Mouse (Mus musculus) lung, embryonic 14.5 days (tissue): ENCODE measurements at regions not wholly inside any gene's neighbourhood (a gene's known extent, or its start where the extent isn't known, plus 50 kb on each side); places are given as distances from the start of the nearest gene placed in this dataset.
A peak's percentile ranks its signal among the peaks of the same experiment; 100 is the strongest.

Experiments used
- ATAC-seq: fragments of 200-750 bp; cut with Nextera tagmentation; 2 replicates; pipeline ENCODE4 v1.8.0; 2017; ENCODE audit warnings: mild to moderate bottlenecking, moderate TSS enrichment, moderate library complexity; ENCODE audit not compliant: insufficient read depth
- DNase-seq: peaks from one replicate; pipeline ENCODE4 v3.0.0-alpha.2; 2015
- H3K27ac ChIP-seq: fragments of 300-500 bp; sonication (generic); 2 replicates; pipeline ENCODE4 v1.5.1; 2014; ENCODE audit warnings: low read depth, mild to moderate bottlenecking, moderate library complexity
- H3K27me3 ChIP-seq: fragments of 300-500 bp; sonication (generic); 2 replicates; pipeline ENCODE4 v1.6.1; 2014; ENCODE audit warnings: low read length, control low read depth; ENCODE audit not compliant: insufficient read depth
- H3K36me3 ChIP-seq: fragments of 300-500 bp; sonication (generic); 2 replicates; pipeline ENCODE4 v1.6.1; 2014; ENCODE audit warnings: control low read depth; ENCODE audit not compliant: insufficient read depth
- H3K4me1 ChIP-seq: fragments of 300-500 bp; sonication (generic); 2 replicates; pipeline ENCODE4 v1.6.1; 2014; ENCODE audit warnings: antibody characterized with exemption, control low read depth; ENCODE audit not compliant: insufficient read depth
- H3K4me2 ChIP-seq: fragments of 300-500 bp; sonication (generic); 2 replicates; pipeline ENCODE4 v1.6.1; 2014; ENCODE audit warnings: mild to moderate bottlenecking
- H3K4me3 ChIP-seq: fragments of 300-500 bp; sonication (generic); 2 replicates; pipeline ENCODE4 v1.5.1; 2014; ENCODE audit warnings: low read depth, low read length
- H3K9ac ChIP-seq: fragments of 300-500 bp; sonication (generic); 2 replicates; pipeline ENCODE4 v1.6.1; 2014
- H3K9me3 ChIP-seq: fragments of 300-500 bp; sonication (generic); 2 replicates; pipeline ENCODE4 v1.6.1; 2016; ENCODE audit warnings: low read depth, low read length, control low read depth
- CTCF ChIP-seq: IDR thresholded peaks from 2 replicates; pipeline ENCODE4 v1.5.1; 2016; ENCODE audit warnings: antibody characterized with exemption, low read depth
- WGBS: fragments of 180-500 bp; shearing (Covaris S2); extraction: QIAGEN DNeasy Blood & Tissue Kit; methylation state at CpG from one replicate; pipeline ENCODE4 v1.1.7; 2014; 5-methylcytosine and 5-hydroxymethylcytosine counted together

DNA sequence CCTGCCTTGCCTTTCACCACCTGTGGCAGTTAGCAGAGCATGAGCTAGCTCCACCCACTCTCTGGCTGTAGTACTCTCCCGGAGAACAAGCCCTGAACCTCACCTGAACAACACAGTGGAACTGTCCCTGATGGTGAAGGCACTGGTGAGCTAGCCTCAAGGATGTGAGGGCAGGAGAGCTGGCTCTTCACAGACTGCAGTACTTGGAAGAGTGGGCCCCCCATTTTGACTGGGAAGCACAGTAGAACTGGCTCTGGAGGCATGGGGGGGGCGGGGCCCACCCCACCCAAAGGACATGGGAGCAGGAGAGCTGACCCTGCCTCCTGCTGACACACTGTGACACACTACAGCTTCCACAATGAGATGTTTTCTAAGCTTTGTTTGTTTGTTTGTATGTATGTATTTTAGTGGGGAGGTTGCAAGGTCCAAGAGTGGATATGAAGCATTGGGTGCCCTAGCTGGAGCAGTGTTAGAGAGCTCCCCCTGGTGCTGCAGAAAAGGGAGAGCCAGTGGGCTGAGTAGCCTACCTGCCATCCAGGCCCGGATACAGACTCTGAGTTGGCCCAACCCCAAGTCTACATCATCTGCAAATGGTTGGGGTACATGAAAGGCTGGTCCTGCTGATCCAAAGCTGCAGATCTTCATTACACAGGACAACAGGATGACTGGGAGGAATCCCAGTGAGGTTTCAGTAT, 86.4 kb upstream of the Galnt15 start:
- Histone ChIP-seq H3K9me3 (no peaks in the 10 kb centered on the region), H3K4me1 (no peaks in the 10 kb centered on the region), H3K9ac (no peak overlapping the region), H3K4me2 (no peak overlapping the region), H3K27ac (no peak overlapping the region), H3K4me3 (no peak overlapping the region), H3K27me3 (no peaks in the 10 kb centered on the region), H3K36me3 (no peaks in the 10 kb centered on the region)
- peak; percentile 52 for TF ChIP-seq CTCF
- WGBS = 48% methylated on average over 3 of the region's 3 CpGs
- DNase-seq (no peak), ATAC-seq (peak; percentile 22; the same call in 1 of the 2 replicates)

DNA sequence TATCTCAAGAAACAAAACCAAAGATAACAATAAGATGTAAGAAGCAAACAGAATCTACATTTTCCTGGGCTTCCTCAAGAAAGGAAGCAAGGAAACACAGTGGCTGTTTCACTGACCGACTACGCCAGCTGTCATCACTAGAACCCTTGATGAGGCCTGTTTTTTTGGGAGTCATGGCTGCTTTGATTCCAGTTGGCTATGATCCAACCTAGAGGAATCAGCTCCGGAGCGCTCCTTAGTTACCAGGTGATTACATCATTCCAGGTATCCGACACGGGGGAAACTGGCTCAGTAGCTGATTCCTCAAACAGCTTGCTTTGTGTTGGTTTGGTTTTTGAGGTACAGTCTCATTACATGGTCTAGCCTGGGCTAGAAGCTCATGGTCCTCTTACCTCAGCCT, 84.1 kb upstream of the Galnt15 start:
- no peak overlapping the region for H3K4me2 ChIP-seq
- no peak overlapping the region for H3K27ac ChIP-seq
- WGBS = 58% methylated on average over 6 of the region's 6 CpGs
- TF ChIP-seq CTCF = no peak
- H3K4me1 ChIP-seq = no peaks in the 10 kb centered on the region
- H3K4me3 ChIP-seq = no peak overlapping the region
- H3K9ac ChIP-seq = no peak overlapping the region
- ATAC-seq (no peak), DNase-seq (no peak)
- H3K27me3 ChIP-seq = no peaks in the 10 kb centered on the region
- H3K36me3 ChIP-seq = no peaks in the 10 kb centered on the region
- no peaks in the 10 kb centered on the region for H3K9me3 ChIP-seq

DNA sequence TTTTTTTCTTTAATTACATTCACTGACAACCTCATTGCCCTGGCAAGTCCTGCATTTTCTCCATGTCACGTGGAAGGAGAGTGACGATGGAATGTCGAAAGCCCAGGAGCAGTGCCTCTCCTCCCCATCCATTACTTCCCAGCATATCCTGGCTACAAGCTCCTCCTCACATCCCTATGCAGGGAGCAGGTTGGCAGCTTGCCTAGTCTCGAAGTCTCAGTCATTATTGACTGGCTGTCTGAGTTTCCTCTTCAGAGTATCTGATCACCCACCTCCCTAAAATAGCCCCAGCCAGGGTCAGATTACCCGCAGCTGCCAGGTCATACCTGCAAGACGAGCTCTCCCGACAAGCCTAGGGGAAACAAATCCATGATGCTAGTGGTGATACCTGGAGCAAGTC, 83.7 kb upstream of the Galnt15 start:
- H3K27ac ChIP-seq = no peak overlapping the region
- 15% methylated on average over 7 of the region's 7 CpGs for WGBS
- peak; percentile 68; the same call in 1 of the 2 replicates for ATAC-seq
- no peak overlapping the region for H3K4me2 ChIP-seq
- no peaks in the 10 kb centered on the region for H3K27me3 ChIP-seq
- TF ChIP-seq CTCF = no peak
- H3K9me3 ChIP-seq = no peaks in the 10 kb centered on the region
- peak; percentile 80 for DNase-seq
- no peak overlapping the region for H3K9ac ChIP-seq
- H3K36me3 ChIP-seq = no peaks in the 10 kb centered on the region
- no peak overlapping the region for H3K4me3 ChIP-seq
- H3K4me1 ChIP-seq = no peaks in the 10 kb centered on the region

DNA sequence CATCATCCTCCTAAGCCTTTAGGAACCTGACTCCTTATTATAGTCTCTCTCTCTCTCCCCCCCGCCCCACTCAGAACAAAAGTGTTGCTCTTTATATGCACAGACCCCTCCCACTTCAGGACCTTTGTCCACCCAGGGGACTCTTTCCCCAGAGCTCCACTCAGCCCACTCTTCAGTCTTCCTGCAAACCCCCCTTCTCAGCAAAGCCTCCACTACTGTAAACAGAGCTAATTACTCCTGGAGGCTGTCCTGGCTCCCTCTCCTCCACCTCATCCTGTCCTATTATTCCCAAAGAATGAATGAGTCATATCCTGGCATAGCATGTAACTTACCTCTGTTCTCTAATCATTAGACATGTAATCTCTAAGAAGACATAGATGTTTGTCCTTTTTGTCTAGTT, 82.8 kb upstream of the Galnt15 start:
- Histone ChIP-seq H3K4me3 (no peak overlapping the region), H3K27ac (no peak overlapping the region), H3K36me3 (no peaks in the 10 kb centered on the region), H3K27me3 (no peaks in the 10 kb centered on the region), H3K4me1 (no peaks in the 10 kb centered on the region), H3K9me3 (no peaks in the 10 kb centered on the region), H3K9ac (no peak overlapping the region), H3K4me2 (no peak overlapping the region)
- DNase-seq (peak; percentile 52), ATAC-seq (peak; percentile 64; the same call in 1 of the 2 replicates)
- 69% methylated on average over 1 of the region's 1 CpGs for WGBS
- TF ChIP-seq CTCF = no peak

DNA sequence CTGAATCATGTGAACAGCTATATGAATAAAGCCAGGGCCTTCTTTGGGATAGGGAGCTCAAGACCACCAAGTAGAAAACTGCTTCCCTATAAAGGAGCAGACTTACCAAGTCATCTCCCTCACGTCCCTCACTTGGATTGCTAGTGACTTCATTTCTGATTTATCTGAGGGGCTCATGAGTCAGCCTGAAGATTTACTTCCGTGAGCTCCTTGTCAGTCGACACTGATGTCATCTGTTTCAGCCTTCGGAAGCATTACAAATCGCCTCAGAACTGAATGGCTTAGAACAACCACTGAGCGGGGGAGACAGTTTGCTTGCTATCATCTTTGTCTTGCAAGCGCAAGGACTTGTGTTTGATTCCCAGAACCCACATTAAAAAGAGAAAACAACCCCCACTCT, 81.5 kb upstream of the Galnt15 start:
- Histone ChIP-seq H3K4me1 (no peaks in the 10 kb centered on the region), H3K9ac (no peak overlapping the region), H3K27ac (peak overlapping the region; percentile 38; the same call in 1 of the 2 replicates), H3K27me3 (no peaks in the 10 kb centered on the region), H3K4me3 (no peak overlapping the region), H3K4me2 (no peak overlapping the region), H3K36me3 (no peaks in the 10 kb centered on the region), H3K9me3 (no peaks in the 10 kb centered on the region)
- no peak for DNase-seq
- WGBS = 34% methylated on average over 7 of the region's 7 CpGs
- no peak for ATAC-seq
- TF ChIP-seq CTCF = no peak

DNA sequence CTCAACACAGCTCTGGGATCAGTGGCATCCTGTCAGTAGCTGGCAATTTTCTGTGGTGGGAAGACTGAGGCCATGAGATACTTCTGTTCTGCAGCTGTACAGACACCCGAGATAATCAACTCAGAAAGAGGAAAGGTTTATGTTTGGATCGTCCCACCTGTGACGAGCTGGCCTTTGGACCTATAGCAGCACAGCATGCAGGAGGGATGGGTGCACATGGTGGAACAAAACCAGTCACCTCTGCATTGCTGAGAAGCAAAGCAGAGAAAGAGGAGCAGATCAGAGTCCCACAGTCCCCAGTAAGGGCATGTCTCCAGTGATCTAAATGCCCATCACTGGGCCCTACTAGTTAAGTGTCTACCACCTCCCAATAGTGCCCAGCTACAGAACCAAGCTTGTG, 76.9 kb upstream of the Galnt15 start:
- WGBS = 54% methylated on average over 3 of the region's 3 CpGs
- no peaks in the 10 kb centered on the region for H3K4me1 ChIP-seq

DNA sequence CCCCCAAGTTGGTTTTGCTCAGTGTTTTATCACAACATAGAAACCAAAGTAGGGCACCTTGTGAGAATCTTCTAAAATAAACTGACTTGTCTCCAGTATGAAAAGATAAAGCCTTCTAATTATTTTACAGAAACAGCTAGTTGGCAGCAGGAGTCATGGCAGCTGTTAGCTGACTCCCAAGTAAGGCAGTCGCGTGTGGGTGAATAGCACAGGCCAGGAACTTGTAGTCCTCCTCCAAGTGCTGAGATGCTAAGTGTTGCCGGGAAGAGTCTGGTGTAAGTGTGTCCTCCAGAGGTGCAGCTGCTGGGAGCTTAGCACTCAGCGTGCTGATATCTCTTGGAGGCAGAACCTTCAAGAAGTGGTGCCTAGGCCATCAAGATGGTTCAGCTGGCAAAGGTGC, 75.0 kb upstream of the Galnt15 start:
- Histone ChIP-seq H3K4me3 (no peak overlapping the region), H3K27me3 (no peaks in the 10 kb centered on the region), H3K9me3 (no peaks in the 10 kb centered on the region), H3K4me2 (no peak overlapping the region), H3K36me3 (no peaks in the 10 kb centered on the region), H3K9ac (no peak overlapping the region), H3K27ac (no peak overlapping the region), H3K4me1 (no peaks in the 10 kb centered on the region)
- 57% methylated on average over 4 of the region's 4 CpGs for WGBS
- no peak for TF ChIP-seq CTCF
- ATAC-seq = no peak
- DNase-seq = no peak

More for the DNA sequence above, 76.9 kb upstream of the Galnt15 start:
- H3K27me3 ChIP-seq = no peaks in the 10 kb centered on the region
- H3K27ac ChIP-seq = no peak overlapping the region
- no peak overlapping the region for H3K9ac ChIP-seq
- ATAC-seq (no peak), DNase-seq (no peak)
- TF ChIP-seq CTCF = no peak
- no peaks in the 10 kb centered on the region for H3K36me3 ChIP-seq
- no peaks in the 10 kb centered on the region for H3K9me3 ChIP-seq
- H3K4me3 ChIP-seq = no peak overlapping the region
- H3K4me2 ChIP-seq = no peak overlapping the region
